Mouse (Mus musculus) stomach, postnatal 0 days (tissue): ENCODE results near the gene Ryk.

Experiments used
- CTCF ChIP-seq: IDR thresholded peaks from 2 replicates; pipeline ENCODE4 v1.5.1; 2016; ENCODE audit warnings: antibody characterized with exemption, low read depth, mild to moderate bottlenecking, moderate library complexity
- EP300 ChIP-seq: optimal IDR thresholded peaks from 2 replicates; pipeline ENCODE3; 2016; ENCODE audit warnings: antibody characterized with exemption

- TF ChIP-seq CTCF (no peak), EP300 (no peak)
Observed at GRCm38 (mm10) chr9:102902308-102902707, 67.6 kb downstream of the Ryk start.
